Mouse (Mus musculus): Measurements from ENCODE around the gene Mki67.

DNA sequence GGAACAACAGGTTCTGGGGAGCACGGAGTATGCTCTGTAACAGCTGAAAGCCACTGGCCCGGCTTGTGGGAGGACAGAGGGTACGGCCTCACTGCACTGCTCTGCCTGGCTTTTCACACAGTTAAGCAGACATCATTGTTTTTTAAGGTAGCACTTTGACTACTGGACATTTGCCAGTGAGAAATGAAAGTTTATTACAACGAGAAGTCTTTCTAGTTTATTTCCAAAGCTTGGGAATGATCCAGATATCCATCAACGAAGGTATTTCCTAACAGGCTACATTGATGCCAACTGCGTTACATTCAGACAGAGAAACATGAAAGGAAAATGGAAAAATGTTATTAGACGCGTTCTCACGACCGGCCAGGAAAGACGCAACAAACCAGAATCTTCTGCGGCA, 11.9 kb upstream of the Mki67 start:
- TF ChIP-seq CTCF (IDR thresholded peaks at IDR 0.05; ENCODE audit: low read depth) (no peak), EP300 (optimal IDR thresholded peaks at IDR 0.05) (no peak)

All from stomach, postnatal 0 days (tissue).